Mouse (Mus musculus) effector memory CD4-positive, alpha-beta T cell, adult 7 months (primary cell): ENCODE measurements around the gene Olfr1352. TPM values are rescaled to one million over a fixed set of nuclear protein-coding genes. Genes with fewer than 3 reads are reported as not detected.

Experiments used
- polyA plus RNA-seq: library from polyadenylated mRNA; unstranded; fragments of 100-300 nt; shearing (Covaris generic); gene quantifications from one replicate; pipeline ENCODE4 v1.2.1, GENCODE M21; 2017

The Olfr1352 gene
- 0.15 TPM for polyA plus RNA-seq

DNA sequence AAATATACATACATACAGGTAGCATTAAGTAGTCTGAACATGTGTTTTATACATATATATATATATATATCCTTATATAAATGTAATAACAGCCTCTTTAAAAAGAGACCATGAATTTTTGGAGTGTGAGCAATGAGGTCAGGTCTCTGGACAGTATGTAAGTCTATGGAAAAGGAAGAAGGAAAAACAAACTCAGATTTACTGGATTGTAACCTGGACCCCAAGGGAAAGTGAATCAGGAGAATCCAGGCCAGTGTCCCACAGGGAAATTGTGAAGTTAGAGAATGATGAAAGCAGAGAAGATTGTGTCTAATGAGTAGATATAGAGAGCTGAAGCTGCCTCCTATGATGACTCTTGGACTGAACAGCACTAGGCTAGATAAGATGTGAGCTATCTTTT, at the start of gene Olfr1352:
Gene Olfr1352 (plus strand): TSS at position 301 of the 400 bp plus-strand sequence.

DNA sequence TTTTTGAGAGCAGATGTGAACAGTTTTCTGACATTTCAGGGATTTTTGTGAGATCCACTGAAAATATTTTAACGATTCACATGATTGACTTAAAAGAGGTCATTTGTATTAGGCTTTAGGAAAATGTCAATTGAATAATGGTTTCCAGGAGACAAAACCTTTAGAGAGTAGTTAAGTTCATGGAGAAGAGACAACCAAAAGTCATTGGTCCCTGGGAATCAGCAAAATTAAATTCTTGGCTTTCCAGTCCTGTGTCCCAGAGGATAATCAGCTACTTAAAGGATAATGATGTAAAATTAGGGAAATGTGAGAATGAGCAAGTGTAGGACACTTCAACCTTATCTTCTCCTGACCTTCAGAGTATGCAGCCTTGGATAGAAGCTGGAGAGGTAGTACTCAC, 30.5 kb upstream of the Olfr1352 start, which contains the start of gene Olfr8:
Gene Olfr8 (plus strand): TSS at position 301 of the 400 bp plus-strand sequence.

DNA sequence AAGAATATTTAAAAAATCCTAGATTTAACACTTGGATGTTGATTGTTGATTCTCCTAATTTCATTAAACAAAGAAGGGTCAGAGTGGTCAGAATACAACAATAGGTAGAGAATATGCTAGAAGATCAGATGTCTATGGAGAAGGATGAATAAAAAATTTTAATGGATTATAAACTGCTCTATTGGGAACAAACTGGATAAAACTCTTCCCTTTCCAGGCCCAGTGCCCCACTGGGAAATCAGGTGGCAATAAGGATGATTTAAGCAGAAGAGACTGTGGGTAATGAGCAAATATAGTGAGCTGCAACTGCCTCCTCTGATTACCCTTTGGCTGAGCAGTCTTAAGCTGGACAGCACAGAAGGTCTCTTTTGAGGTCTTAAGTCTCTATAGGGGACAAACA, 17.8 kb upstream of the Olfr1352 start, which contains the start of gene Olfr1353:
Gene Olfr1353 (plus strand): TSS at position 301 of the 400 bp plus-strand sequence.

DNA sequence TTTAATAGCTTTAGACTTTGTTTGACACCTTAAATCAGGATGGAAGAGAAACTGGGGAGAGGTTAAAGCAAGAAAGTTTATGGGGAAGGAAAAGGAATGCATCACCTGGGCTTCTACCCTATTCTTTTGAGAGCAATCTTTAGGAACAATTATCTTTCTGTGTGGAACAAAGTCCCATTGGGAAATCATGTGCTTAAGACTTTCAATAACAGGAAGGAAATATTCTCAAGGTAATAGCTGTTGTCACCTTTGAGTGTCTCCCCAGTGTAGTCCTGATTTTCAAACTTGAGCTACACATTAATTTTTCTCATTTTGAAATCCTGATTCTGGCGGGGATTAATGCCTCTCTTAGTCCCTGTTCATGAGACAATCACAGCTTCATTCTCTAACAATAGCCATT, 31.3 kb downstream of the Olfr1352 start, which contains the start of gene Olfr1351:
Gene Olfr1351 (plus strand): TSS at position 301 of the 400 bp plus-strand sequence.

DNA sequence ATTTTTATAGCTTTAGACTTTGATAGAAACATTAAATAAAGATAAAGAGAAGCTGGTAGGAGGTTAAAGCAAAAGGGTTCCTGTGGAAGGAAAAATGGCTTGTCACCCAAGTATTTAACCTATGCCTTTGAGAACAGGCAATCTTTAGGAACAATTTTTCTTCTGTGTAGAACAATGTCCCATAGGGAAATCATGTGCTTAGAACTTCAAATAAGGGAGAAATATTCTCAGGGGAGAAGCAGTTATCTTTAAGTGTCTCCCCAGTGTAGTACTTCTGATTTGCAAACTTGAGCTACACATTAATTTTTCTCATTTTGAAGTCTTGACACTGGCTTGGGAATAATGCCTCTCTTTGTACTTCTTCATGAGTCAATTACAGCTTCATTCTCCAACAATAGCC, 47.6 kb downstream of the Olfr1352 start, which contains the start of gene Olfr57:
Gene Olfr57 (plus strand): TSS at position 301 of the 400 bp plus-strand sequence.

Other genes with a start within 250 kb of the Olfr1352 start
- not detected for gene Ccdc105, start 228.0 kb upstream of the Olfr1352 start, polyA plus RNA-seq
- gene Slc1a6, start 200.6 kb upstream of the Olfr1352 start, polyA plus RNA-seq, result not detected
- gene Olfr1356, start 128.9 kb upstream of the Olfr1352 start, polyA plus RNA-seq, result not detected
- not detected for gene Olfr1355, start 105.5 kb upstream of the Olfr1352 start, polyA plus RNA-seq
- not detected for gene Olfr1354, start 67.9 kb upstream of the Olfr1352 start, polyA plus RNA-seq
- gene Olfr8, start 30.4 kb upstream of the Olfr1352 start, polyA plus RNA-seq, result not detected
- gene Olfr1353, start 17.7 kb upstream of the Olfr1352 start, polyA plus RNA-seq, result not detected
- gene Olfr1351, start 31.4 kb downstream of the Olfr1352 start, polyA plus RNA-seq, result not detected
- not detected for gene Olfr57, start 47.7 kb downstream of the Olfr1352 start, polyA plus RNA-seq
- 13.5 TPM for gene 2610008E11Rik, start 116.5 kb downstream of the Olfr1352 start, polyA plus RNA-seq
- gene Vmn2r80, start 167.7 kb downstream of the Olfr1352 start, polyA plus RNA-seq, result 0.44 TPM